Mouse (Mus musculus) forebrain, embryonic 13.5 days (tissue): ENCODE measurements around the gene Etfdh. TPM values are rescaled to one million over a fixed set of nuclear protein-coding genes. Genes with fewer than 3 reads are reported as not detected.

Experiments
- ATAC-seq: fragments of 200-750 bp; cut with Nextera tagmentation; 2 replicates; pipeline ENCODE4 v1.8.0; 2017
- H3K27ac ChIP-seq: fragments of 300-500 bp; sonication (generic); 2 replicates; pipeline ENCODE4 v1.5.1; 2015; ENCODE audit warnings: inconsistent platforms, mild to moderate bottlenecking, moderate library complexity
- H3K27me3 ChIP-seq: fragments of 300-500 bp; sonication (generic); 2 replicates; pipeline ENCODE4 v1.6.1; 2015; ENCODE audit warnings: mild to moderate bottlenecking, inconsistent platforms
- H3K36me3 ChIP-seq: fragments of 300-500 bp; sonication (generic); 2 replicates; pipeline ENCODE4 v1.6.1; 2015; ENCODE audit warnings: mild to moderate bottlenecking, inconsistent platforms; ENCODE audit not compliant: poor library complexity, severe bottlenecking
- H3K4me1 ChIP-seq: fragments of 300-500 bp; sonication (generic); 2 replicates; pipeline ENCODE4 v1.6.1; 2015; ENCODE audit warnings: inconsistent platforms
- H3K4me2 ChIP-seq: fragments of 300-500 bp; sonication (generic); 2 replicates; pipeline ENCODE4 v1.6.1; 2015; ENCODE audit warnings: inconsistent platforms, mild to moderate bottlenecking, moderate library complexity
- H3K4me3 ChIP-seq: fragments of 300-500 bp; sonication (generic); 2 replicates; pipeline ENCODE4 v1.5.1; 2015; ENCODE audit warnings: mild to moderate bottlenecking, inconsistent platforms
- H3K9ac ChIP-seq: fragments of 300-500 bp; sonication (generic); 2 replicates; pipeline ENCODE4 v1.6.1; 2015; ENCODE audit warnings: mild to moderate bottlenecking, inconsistent platforms
- H3K9me3 ChIP-seq: fragments of 300-500 bp; sonication (generic); replicated peaks from 2 replicates; pipeline ENCODE4 v1.6.1; 2016; ENCODE audit warnings: inconsistent platforms
- whole genome bisulfite sequencing: fragments of 180-500 bp; shearing (Covaris S2); methylation state at CpG from one replicate; pipeline ENCODE4 v1.1.7; 2015; 5-methylcytosine and 5-hydroxymethylcytosine counted together
- polyA plus RNA-seq: library from polyadenylated mRNA; unstranded; fragments of >200 nt; fragmentation: Nextera tagmentation; extraction: Ambion mirVana; gene quantifications from 2 replicates; pipeline ENCODE4 v1.2.1, GENCODE M21; 2015

Etfdh gene
- polyA plus RNA-seq, 1 experiment from 2014 or later = 40.4 TPM

DNA sequence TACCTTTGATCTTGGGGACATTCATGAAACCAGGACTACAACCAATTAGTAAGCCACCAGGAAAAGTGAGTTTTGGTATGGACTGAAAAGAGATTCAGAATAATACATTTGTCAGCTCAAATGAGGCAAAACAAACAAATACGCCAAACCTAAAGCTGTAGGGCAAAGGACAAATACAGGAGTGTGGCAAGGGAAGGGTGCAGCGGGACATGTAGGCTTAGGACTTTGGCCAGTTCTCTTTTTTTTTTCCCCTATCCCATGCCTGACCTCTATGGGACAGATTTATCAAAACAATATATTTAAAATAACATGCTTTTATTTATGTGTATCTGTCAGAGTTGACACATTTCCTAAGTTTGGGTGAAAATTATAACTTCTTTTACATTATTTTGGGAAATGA, 19.4 kb downstream of the Etfdh start:
- no peak for ATAC-seq
- H3K27me3 ChIP-seq = no peaks in the 10 kb centered on the region

DNA sequence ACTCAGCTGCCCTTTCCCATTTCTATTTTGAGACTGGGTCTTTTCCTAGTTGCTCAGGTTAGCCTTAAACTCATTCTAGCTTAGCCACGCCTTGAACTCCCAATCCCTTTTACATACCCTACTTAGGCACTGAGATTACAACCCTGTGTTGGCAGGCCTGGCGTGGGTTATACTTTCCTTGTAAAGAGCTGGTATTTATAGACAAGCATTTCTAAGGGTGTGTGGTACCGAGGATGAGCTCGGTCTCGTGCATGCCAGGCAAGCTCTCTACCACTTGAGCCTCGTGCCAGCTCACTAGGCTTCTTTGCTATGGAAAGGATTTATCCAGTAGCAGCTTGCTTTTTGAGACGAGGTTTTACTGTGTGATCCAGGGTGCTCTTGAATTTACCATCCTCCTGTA, 33.8 kb downstream of the Etfdh start:
- Histone ChIP-seq H3K4me2 (no peak overlapping the region), H3K36me3 (peaks cover 59% of the 10 kb centered on the region), H3K27me3 (no peaks in the 10 kb centered on the region), H3K4me3 (no peak overlapping the region), H3K27ac (no peak overlapping the region), H3K9ac (no peak overlapping the region), H3K4me1 (peaks cover 17% of the 10 kb centered on the region), H3K9me3 (no peaks in the 10 kb centered on the region)
- WGBS = 97% methylated on average over 7 of the region's 7 CpGs
- ATAC-seq = no peak

More for the DNA sequence above, 19.4 kb downstream of the Etfdh start:
- 92% methylated on average over 2 of the region's 2 CpGs for WGBS
- Histone ChIP-seq H3K9ac (no peak overlapping the region), H3K4me1 (no peaks in the 10 kb centered on the region), H3K36me3 (peaks cover 66% of the 10 kb centered on the region), H3K27ac (no peak overlapping the region), H3K4me3 (no peak overlapping the region), H3K9me3 (no peaks in the 10 kb centered on the region; the same call in 1 of the 2 replicates), H3K4me2 (no peak overlapping the region)

DNA sequence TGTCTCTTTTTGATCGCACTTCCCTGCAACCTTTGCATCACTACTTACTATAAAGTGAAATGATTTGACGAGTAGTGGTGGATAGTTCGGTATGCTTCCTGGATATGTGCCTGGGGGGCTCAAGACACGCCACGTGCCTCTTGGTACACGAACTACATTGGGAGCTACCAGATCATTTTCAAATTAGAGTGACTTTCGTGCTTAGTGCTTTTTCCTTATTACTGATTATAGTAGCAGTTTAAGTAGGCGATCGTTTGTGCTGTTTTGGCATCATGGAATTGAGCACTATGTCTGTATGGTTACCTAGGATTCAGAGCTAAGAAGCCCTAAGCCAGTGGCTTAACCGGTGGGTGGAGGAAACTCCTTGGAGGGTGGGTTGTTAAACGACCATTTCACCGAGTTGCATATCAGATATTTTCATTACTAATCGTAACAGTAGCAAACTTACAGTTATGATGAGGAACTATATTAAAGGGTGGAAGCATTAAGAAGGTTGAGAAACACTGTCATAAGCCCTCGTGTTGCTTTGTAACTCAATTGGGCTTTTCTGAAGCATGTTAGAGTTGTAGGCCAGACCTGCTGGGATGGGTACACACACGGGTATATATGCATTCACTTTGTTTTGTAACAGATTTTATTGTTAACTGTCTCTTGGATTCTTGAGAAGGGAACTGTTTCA, 37.4 kb downstream of the Etfdh start:
- Histone ChIP-seq H3K27ac (peak overlapping the region; percentile 78), H3K4me2 (peak overlapping the region; percentile 84), H3K27me3 (0 out of 2 replicates have a peak, but pooled peaks cover 2% of the 10 kb centered on the region), H3K4me1 (peaks cover 19% of the 10 kb centered on the region), H3K9me3 (no peaks in the 10 kb centered on the region), H3K4me3 (peak overlapping the region; percentile 86), H3K36me3 (peaks cover 30% of the 10 kb centered on the region), H3K9ac (peak overlapping the region; percentile 86)
- WGBS = 6% methylated on average over 15 of the region's 15 CpGs
- ATAC-seq = peak; percentile 17; the same call in 1 of the 2 replicates

DNA sequence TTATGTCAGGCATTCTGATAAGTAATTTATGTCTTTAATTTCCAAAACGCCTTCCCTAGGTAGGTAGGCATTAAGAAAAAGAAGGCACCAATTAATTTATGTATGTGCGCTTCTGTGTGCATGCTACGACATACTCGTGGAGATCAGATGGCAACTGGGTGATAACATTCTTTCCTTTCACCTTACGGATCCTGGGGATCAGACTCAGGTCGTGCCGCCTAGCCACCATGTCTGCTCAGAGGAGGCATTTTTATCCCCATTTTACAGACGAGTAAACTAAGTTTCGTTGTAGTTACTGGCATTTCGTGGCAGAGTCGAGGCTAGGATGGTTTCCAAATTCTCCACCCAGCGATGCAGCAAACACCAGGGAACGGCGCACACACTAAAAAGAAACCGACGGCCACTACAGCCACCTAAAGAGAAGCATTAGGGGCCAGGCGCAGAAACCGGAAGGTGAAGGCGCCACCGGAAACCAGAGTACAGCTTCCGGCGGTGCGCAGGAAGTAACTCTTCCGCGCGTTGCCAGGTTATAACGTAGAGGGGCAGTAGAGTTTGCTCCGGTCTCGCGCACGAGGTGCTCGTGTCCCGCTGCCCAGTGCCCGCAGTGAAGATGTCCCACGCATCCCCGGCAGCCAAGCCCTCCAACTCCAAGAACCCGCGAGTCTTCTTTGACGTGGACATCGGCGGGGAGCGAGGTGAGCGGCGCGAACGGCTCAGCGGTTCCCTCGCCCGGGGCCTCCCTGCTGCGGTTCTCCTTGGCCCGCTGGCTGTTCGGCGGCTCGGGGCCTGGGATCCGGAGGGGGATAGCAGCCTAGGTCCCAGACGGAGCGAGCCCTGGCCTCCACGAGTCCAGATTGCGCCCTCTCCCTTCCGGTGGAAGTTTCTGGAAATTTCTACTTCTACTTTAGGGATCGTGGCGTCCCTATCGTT, 38.2 kb downstream of the Etfdh start, which contains the start of gene Ppid:
Ppid (plus strand) TSS at position 480 of the 930 bp plus-strand sequence.
- Histone ChIP-seq H3K4me1 (peaks cover 20% of the 10 kb centered on the region), H3K4me3 (peak within 1 kb of the TSS; percentile 86), H3K27ac (peak within 1 kb of the TSS; percentile 78), H3K27me3 (0 out of 2 replicates have a peak, but pooled peaks cover 2% of the 10 kb centered on the region), H3K36me3 (peaks cover 23% of the 10 kb centered on the region), H3K9ac (peak within 1 kb of the TSS; percentile 86), H3K9me3 (no peaks in the 10 kb centered on the region), H3K4me2 (peak within 1 kb of the TSS; percentile 84)
- peak; percentile 90 for ATAC-seq
- WGBS = 5% methylated on average over 54 of the region's 63 CpGs

- WGBS = 88% methylated on average over 2 of the region's 2 CpGs
- H3K36me3 ChIP-seq = peaks cover 10% of the 10 kb centered on the region
- ATAC-seq = no peak
- H3K4me3 ChIP-seq = no peak overlapping the region
- H3K9me3 ChIP-seq = no peaks in the 10 kb centered on the region
- 0 out of 2 replicates have a peak, but pooled peaks cover 2% of the 10 kb centered on the region for H3K27me3 ChIP-seq
- no peak overlapping the region for H3K4me2 ChIP-seq
- H3K9ac ChIP-seq = no peak overlapping the region
- H3K27ac ChIP-seq = no peak overlapping the region
- H3K4me1 ChIP-seq = peaks cover 20% of the 10 kb centered on the region
Measured at GRCm38 (mm10) chr3:79589671-79590070, 39.6 kb downstream of the Etfdh start.

GRCm38 (mm10) chr3:79586804-79587203, 42.5 kb downstream of the Etfdh start:
- H3K27ac ChIP-seq = no peak overlapping the region
- 2% methylated on average over 6 of the region's 6 CpGs for WGBS
- H3K9ac ChIP-seq = no peak overlapping the region
- no peaks in the 10 kb centered on the region for H3K36me3 ChIP-seq
- H3K4me3 ChIP-seq = no peak overlapping the region
- ATAC-seq = peak; percentile 82
- H3K4me1 ChIP-seq = peaks cover 5% of the 10 kb centered on the region
- H3K9me3 ChIP-seq = no peaks in the 10 kb centered on the region
- 0 out of 2 replicates have a peak, but pooled peaks cover 2% of the 10 kb centered on the region for H3K27me3 ChIP-seq
- peak overlapping the region; percentile 17; the same call in 1 of the 2 replicates for H3K4me2 ChIP-seq

- 86% methylated on average over 5 of the region's 5 CpGs for WGBS
- ATAC-seq = no peak
Measured at GRCm38 (mm10) chr3:79579891-79580575, 49.3 kb downstream of the Etfdh start.

GRCm38 (mm10) chr3:79578164-79578563, 51.1 kb downstream of the Etfdh start:
- no peak for ATAC-seq
- no peak overlapping the region for H3K27ac ChIP-seq
- H3K27me3 ChIP-seq = no peaks in the 10 kb centered on the region
- H3K4me1 ChIP-seq = peaks cover 16% of the 10 kb centered on the region
- H3K36me3 ChIP-seq = no peaks in the 10 kb centered on the region
- no peak overlapping the region for H3K9ac ChIP-seq
- no peak overlapping the region for H3K4me2 ChIP-seq
- H3K4me3 ChIP-seq = no peak overlapping the region
- H3K9me3 ChIP-seq = no peaks in the 10 kb centered on the region
- WGBS = 83% methylated on average over 6 of the region's 6 CpGs

More at GRCm38 (mm10) chr3:79579891-79580575, 49.3 kb downstream of the Etfdh start:
- H3K27ac ChIP-seq = no peak overlapping the region
- no peak overlapping the region for H3K9ac ChIP-seq
- H3K27me3 ChIP-seq = no peaks in the 10 kb centered on the region
- no peak overlapping the region for H3K4me3 ChIP-seq
- H3K36me3 ChIP-seq = no peaks in the 10 kb centered on the region
- no peaks in the 10 kb centered on the region for H3K9me3 ChIP-seq
- H3K4me2 ChIP-seq = no peak overlapping the region
- peaks cover 16% of the 10 kb centered on the region for H3K4me1 ChIP-seq

- Histone ChIP-seq H3K4me1 (peaks cover 16% of the 10 kb centered on the region), H3K9me3 (no peaks in the 10 kb centered on the region), H3K36me3 (no peaks in the 10 kb centered on the region), H3K9ac (no peak overlapping the region), H3K27ac (no peak overlapping the region), H3K4me2 (no peak overlapping the region), H3K4me3 (no peak overlapping the region), H3K27me3 (no peaks in the 10 kb centered on the region)
- WGBS = 91% methylated on average over 6 of the region's 6 CpGs
- no peak for ATAC-seq
Measured at GRCm38 (mm10) chr3:79577606-79578005, 51.7 kb downstream of the Etfdh start.

DNA sequence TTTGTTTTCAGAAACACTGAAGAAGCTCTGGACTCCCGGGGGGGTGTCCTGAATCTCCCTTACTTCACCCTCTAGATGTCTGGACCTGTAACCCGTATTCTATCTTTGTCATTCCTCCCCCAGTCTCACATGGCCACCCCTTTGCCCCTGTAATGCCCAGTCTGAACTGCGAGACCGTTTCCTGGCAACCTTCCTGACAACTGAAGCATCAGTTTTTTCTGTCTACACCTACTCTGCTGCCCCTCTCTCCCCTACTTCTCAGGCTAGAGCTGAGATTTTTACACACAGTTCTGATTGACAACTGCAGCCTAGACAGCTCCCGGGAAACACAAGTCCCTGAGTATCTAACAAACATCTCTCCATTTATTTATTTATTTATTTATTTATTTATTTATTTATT, 52.4 kb downstream of the Etfdh start:
- H3K9me3 ChIP-seq = no peaks in the 10 kb centered on the region
- 0 out of 2 replicates have a peak overlapping the region, but pooled peaks have one; percentile 10 for H3K9ac ChIP-seq
- no peaks in the 10 kb centered on the region for H3K36me3 ChIP-seq
- 45% methylated on average over 5 of the region's 5 CpGs for WGBS
- no peak for ATAC-seq
- no peak overlapping the region for H3K27ac ChIP-seq
- H3K4me2 ChIP-seq = no peak overlapping the region
- no peak overlapping the region for H3K4me3 ChIP-seq
- H3K4me1 ChIP-seq = peaks cover 16% of the 10 kb centered on the region
- no peaks in the 10 kb centered on the region for H3K27me3 ChIP-seq

- ATAC-seq = no peak
- Histone ChIP-seq H3K4me3 (no peak overlapping the region), H3K4me1 (peaks cover 16% of the 10 kb centered on the region), H3K27me3 (no peaks in the 10 kb centered on the region), H3K9ac (0 out of 2 replicates have a peak overlapping the region, but pooled peaks have one; percentile 10), H3K36me3 (no peaks in the 10 kb centered on the region), H3K9me3 (no peaks in the 10 kb centered on the region), H3K4me2 (peak overlapping the region; percentile 30), H3K27ac (peak overlapping the region; percentile 69; the same call in 1 of the 2 replicates)
- WGBS = 31% methylated on average over 3 of the region's 3 CpGs
Measured at GRCm38 (mm10) chr3:79576468-79576816, 52.9 kb downstream of the Etfdh start.
